Mouse (Mus musculus) thymus, postnatal 4 days (tissue): Measurements from ENCODE around the gene Ino80b.
A peak's percentile ranks its signal among the peaks of the same experiment; 100 is the strongest.

Experiments
- DNase-seq: peaks from one replicate; pipeline ENCODE4 v3.0.0; 2021

Ino80b gene

DNA sequence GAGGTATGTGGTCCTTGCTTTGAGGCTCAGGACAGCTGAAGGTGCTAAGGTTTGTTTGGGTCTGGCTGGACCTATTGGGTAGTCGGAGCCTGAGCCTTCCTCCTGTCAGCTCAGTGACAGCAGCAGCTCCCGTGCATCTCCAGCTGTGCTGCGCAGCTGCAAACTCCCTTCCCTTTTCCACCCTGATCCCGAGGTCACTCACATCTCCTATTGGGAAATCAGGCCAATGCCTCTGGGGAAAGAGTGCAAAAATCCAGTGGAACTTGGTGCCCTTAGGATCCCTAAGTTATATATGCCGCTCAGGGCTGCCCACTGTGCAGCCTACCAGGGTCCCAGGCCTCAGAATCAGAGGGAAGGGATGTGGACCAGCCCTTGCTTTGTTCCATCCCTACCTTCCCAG, 41.7 kb downstream of the Ino80b start:
- DNase-seq = no peak

DNA sequence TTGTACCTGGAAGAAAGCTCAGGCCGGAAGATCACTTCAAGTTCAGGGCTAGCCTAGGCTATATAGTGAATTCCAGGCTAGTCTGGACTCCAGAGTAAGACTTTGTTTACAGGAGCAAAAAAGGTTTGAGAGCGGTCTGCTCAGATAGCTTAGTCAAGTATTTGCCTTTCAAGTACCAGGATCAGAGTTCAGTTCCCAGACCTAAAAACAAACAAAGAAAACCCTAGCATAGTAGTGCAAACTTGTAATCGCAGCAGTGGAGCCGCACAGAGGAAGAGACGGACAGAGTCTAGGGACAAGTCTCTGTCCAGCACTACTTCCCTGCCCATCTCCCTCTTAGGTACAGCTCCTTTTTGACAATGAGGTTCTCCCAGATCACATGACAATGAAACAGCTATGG, 45.0 kb downstream of the Ino80b start:
- no peak for DNase-seq

DNA sequence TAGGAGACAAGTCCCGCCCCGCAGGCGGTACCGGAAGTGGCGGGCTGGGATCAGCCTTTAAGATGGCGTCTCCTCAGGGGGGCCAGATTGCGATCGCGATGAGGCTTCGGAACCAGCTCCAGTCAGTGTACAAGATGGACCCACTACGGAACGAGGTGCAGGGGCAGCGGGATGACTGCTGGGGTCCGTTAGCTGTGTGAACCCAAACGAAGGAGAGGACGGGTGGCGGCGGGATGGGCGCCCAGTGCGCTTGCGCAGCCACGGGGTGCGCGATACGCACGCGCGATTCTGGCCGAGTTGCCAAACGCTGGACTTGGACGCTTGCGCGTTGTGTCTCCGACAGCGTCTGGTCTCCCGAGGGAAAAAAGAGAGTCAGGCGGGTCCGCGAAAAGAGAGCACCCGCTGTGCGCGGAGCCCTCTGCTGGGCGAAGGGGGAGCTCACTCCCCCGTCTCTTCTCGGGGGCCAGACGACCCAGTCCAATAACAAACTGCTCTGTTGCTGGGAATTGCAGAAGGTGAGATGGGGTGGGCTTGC, 46.8 kb downstream of the Ino80b start:
- DNase-seq = peak; percentile 100

DNA sequence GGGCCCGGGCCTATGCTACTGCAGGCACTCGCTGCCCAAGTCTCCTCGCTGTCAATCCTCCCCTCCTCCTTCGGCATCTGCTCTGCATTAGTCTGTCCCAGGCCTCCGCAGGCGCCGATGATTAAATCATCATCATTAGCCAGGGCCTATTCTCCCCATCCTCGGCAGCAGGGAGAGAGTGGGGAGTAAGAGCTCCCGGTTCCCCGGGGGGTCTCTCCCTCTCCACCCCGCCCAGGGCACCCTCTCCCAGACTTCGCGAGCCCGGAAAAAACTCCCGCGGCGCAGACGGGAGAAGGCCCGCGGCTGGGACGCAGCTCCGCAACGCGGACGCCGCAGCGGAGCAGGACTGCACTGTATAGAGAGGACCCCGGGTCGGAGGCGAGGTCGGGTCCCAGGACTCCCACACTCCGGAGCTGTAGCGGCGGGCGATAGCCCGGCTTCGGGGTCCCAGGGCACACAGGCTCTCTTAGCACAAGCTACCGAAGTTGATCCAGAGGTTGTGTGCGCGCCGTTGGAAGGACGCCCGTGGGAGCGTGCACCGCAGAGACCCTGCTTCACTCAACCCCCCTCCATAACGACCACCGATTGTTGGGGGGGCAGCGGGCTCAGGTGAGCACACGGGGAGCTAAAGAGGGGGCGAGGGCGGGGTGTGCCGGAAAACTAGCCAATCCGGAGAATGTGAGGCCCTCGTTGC, 47.5 kb downstream of the Ino80b start, which contains the start of gene Pcgf1:
TSS of gene Pcgf1 (plus strand) at position 240 of the 694 bp plus-strand sequence.
- no peak for DNase-seq

DNA sequence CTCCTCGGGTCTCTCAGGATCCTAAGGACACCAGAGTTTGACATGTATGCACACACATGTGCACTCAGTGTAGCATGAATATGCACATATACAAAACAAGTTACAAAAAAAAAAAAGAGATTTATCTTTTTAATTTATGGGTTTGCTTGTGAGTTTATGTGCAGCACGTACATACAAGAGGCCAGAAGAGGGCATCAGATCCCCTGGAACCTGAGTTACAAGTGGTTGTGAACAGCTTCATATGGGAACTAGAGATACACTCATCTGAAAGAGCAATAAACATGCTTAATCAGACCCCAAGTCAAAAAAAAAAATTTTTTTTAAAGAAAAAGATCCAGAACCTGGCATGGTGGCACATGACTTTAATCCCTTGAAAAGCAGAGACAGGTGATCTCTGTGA, 50.3 kb downstream of the Ino80b start:
- DNase-seq = peak; percentile 52
